Mouse (Mus musculus) neural tube, embryonic 14.5 days (tissue): ENCODE measurements around the gene Rnf4. TPM values are rescaled to one million over a fixed set of nuclear protein-coding genes. Genes with fewer than 3 reads are reported as not detected.

Experiments used
- ATAC-seq: fragments of 200-750 bp; cut with Nextera tagmentation; 2 replicates; pipeline ENCODE4 v1.8.0; 2017; ENCODE audit warnings: low read depth, mild to moderate bottlenecking, moderate TSS enrichment, moderate library complexity
- H3K27ac ChIP-seq: fragments of 300-500 bp; sonication (generic); 2 replicates; pipeline ENCODE4 v1.5.1; 2014; ENCODE audit warnings: low read depth, mild to moderate bottlenecking, control low read depth, low read length, moderate library complexity, mixed read lengths
- H3K27me3 ChIP-seq: fragments of 300-500 bp; sonication (generic); 2 replicates; pipeline ENCODE4 v1.6.1; 2014; ENCODE audit warnings: low read length; ENCODE audit not compliant: control insufficient read depth, insufficient read depth
- H3K36me3 ChIP-seq: fragments of 300-500 bp; sonication (generic); 2 replicates; pipeline ENCODE4 v1.6.1; 2014; ENCODE audit warnings: low read length, mixed read lengths; ENCODE audit not compliant: control insufficient read depth, insufficient read depth
- H3K4me1 ChIP-seq: fragments of 300-500 bp; sonication (generic); 2 replicates; pipeline ENCODE4 v1.6.1; 2014; ENCODE audit warnings: low read length; ENCODE audit not compliant: control insufficient read depth, insufficient read depth
- H3K4me2 ChIP-seq: fragments of 300-500 bp; sonication (generic); 2 replicates; pipeline ENCODE4 v1.6.1; 2014; ENCODE audit warnings: mild to moderate bottlenecking, low read depth, low read length, control low read depth
- H3K4me3 ChIP-seq: fragments of 300-500 bp; sonication (generic); 2 replicates; pipeline ENCODE4 v1.5.1; 2014; ENCODE audit warnings: low read depth, low read length, control low read depth, mixed read lengths
- H3K9ac ChIP-seq: fragments of 300-500 bp; sonication (generic); replicated peaks from 2 replicates; pipeline ENCODE4 v1.6.1; 2014; ENCODE audit warnings: low read depth, mild to moderate bottlenecking, control low read depth, low read length, mixed read lengths
- H3K9me3 ChIP-seq: fragments of 300-500 bp; sonication (generic); 2 replicates; pipeline ENCODE4 v1.6.1; 2016; ENCODE audit warnings: low read length; ENCODE audit not compliant: control insufficient read depth
- WGBS: fragments of 180-500 bp; shearing (Covaris S2); extraction: QIAGEN DNeasy Blood & Tissue Kit; methylation state at CpG from one replicate; pipeline ENCODE4 v1.1.7; 2014; 5-methylcytosine and 5-hydroxymethylcytosine counted together
- polyA plus RNA-seq: library from polyadenylated mRNA; unstranded; fragments of >200 nt; fragmentation: Nextera tagmentation; extraction: Ambion mirVana; gene quantifications from 2 replicates; pipeline ENCODE4 v1.2.1, GENCODE M21; 2014

Gene Rnf4
- polyA plus RNA-seq, 1 experiment from 2014 or later = 142 TPM

DNA sequence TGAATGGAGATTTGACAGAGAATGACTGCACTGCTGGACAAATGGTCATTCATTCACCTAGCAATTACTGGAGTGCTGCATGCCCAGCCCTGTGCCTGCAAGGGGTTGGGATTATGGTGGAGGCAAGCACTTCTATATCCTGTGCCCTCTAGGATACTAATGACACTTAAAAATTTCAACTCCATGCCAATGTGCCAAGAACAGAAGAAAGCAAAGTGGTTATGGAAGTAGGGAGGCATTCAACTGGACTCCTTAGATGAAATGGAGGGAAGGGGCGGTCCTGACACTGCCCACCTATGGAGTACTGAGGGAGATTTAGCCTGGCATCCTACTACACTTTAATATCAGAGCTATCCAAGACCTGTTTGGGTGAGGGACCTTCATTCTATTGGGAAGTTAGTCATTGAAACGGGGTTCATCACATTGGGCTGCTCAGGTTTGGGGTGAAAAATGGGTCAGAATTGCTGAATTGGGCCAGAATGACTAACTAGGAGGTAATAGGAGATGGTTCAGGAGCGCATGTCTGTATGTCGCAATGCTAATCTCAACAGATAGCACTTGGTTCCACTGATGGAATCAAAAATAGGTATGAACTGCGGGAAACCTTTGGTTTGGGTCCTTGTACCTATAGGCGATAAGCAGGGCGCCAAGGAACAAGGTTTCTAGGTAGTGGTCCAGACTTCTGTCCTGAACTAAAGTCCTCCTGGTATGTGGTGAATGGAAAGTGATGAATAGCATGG, 32.6 kb downstream of the Rnf4 start:
- no peaks in the 10 kb centered on the region for H3K36me3 ChIP-seq
- no peak for ATAC-seq
- no peaks in the 10 kb centered on the region for H3K9me3 ChIP-seq
- H3K9ac ChIP-seq = peak overlapping the region; percentile 57; the same call in 1 of the 2 replicates
- H3K4me1 ChIP-seq = peaks cover 19% of the 10 kb centered on the region
- peak overlapping the region; percentile 54 for H3K4me2 ChIP-seq
- peak overlapping the region; percentile 89 for H3K4me3 ChIP-seq
- no peaks in the 10 kb centered on the region for H3K27me3 ChIP-seq
- H3K27ac ChIP-seq = peak overlapping the region; percentile 88
- WGBS = 70% methylated on average over 7 of the region's 7 CpGs

- no peaks in the 10 kb centered on the region for H3K9me3 ChIP-seq
- WGBS = under 1% methylated on average over 38 of the region's 64 CpGs
- peak within 1 kb of the TSS; percentile 88 for H3K27ac ChIP-seq
- peak within 1 kb of the TSS; percentile 74 for H3K4me2 ChIP-seq
- no peaks in the 10 kb centered on the region for H3K27me3 ChIP-seq
- no peaks in the 10 kb centered on the region for H3K36me3 ChIP-seq
- H3K9ac ChIP-seq = peak within 1 kb of the TSS; percentile 98
- H3K4me1 ChIP-seq = peaks cover 19% of the 10 kb centered on the region
- peak within 1 kb of the TSS; percentile 89 for H3K4me3 ChIP-seq
- peak; percentile 99 for ATAC-seq
Measured at GRCm38 (mm10) chr5:34369341-34370021, 33.4 kb downstream of the Rnf4 start, which contains the start of gene Fam193a. Fam193a (plus strand) TSS chr5:34369933.

DNA sequence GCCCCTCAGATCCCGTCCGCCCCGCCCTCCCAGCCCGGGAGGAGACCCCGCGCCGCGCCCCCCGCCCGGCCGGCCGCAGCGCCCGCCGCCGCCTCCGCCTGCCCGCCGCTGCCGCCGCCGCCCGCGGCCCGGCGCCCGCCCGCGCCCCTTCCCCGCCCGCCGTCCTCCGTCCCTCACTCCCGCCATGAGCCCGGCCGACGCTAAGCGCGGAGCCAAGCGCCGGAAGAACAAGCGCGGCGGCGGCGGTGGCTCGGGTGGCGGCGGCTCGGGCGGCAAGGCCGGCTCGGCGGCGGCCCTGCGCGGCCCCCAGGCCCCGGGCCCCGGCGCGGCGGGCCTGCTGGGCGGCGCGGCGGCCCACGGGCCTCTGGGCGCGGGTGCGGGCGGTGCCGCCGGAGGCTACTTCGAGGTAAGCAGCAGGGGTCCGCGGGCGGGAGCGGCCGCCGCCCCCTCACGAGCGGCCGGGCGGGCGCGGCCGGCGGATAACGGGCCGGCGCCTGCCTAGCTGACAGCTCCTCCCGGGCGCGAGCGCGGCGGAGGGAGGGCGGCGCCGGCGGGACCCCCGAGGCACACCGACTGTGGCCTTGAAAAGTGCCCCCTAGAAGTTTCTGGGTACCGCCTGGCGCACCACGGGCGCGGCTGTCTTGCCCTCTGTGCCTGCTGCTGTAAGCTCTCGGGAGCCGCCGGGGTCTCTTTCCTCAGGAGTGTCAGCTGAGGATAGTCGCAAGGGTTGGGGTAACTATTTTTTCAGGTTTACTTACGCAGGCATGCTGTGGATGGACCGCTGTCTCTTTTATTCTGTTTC, 34.1 kb downstream of the Rnf4 start:
- Histone ChIP-seq H3K4me1 (peaks cover 19% of the 10 kb centered on the region), H3K9me3 (no peaks in the 10 kb centered on the region), H3K9ac (peak overlapping the region; percentile 98), H3K27ac (peak overlapping the region; percentile 78), H3K4me3 (peak overlapping the region; percentile 89), H3K27me3 (no peaks in the 10 kb centered on the region), H3K36me3 (no peaks in the 10 kb centered on the region), H3K4me2 (peak overlapping the region; percentile 74)
- no peak for ATAC-seq
- under 1% methylated on average over 55 of the region's 114 CpGs for WGBS

GRCm38 (mm10) chr5:34370840-34371239, 34.8 kb downstream of the Rnf4 start:
- WGBS = 35% methylated on average over 8 of the region's 8 CpGs
- Histone ChIP-seq H3K27ac (no peak overlapping the region), H3K27me3 (no peaks in the 10 kb centered on the region)

DNA sequence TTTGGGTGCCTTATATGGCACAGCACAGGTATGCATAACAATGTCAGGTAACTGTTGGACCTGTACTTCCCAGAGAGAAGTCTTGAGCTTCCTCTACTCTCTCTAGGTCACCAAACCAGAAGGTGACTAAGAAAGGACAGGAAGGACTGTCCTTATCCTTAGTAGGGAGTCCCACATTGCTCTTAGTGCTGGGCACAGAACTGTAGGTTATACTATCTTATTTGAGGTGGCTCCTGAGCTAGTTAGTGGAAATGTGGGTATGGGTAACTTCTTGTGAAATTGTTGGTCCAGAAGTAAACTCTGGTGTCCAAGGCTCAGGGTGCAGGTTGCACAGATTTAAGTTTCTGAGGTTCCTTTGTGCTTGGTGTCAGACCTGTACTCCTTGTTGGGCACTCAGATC, 36.1 kb downstream of the Rnf4 start:
- Histone ChIP-seq H3K4me1 (peaks cover 19% of the 10 kb centered on the region), H3K36me3 (no peaks in the 10 kb centered on the region), H3K27me3 (no peaks in the 10 kb centered on the region), H3K4me2 (peak overlapping the region; percentile 26; the same call in 1 of the 2 replicates), H3K4me3 (no peak overlapping the region), H3K27ac (no peak overlapping the region), H3K9ac (no peak overlapping the region), H3K9me3 (no peaks in the 10 kb centered on the region)
- ATAC-seq = no peak

More at GRCm38 (mm10) chr5:34370840-34371239, 34.8 kb downstream of the Rnf4 start:
- no peak for ATAC-seq
- H3K36me3 ChIP-seq = no peaks in the 10 kb centered on the region
- peak overlapping the region; percentile 98 for H3K9ac ChIP-seq
- H3K4me2 ChIP-seq = peak overlapping the region; percentile 74
- H3K4me3 ChIP-seq = peak overlapping the region; percentile 89
- no peaks in the 10 kb centered on the region for H3K9me3 ChIP-seq
- peaks cover 19% of the 10 kb centered on the region for H3K4me1 ChIP-seq

DNA sequence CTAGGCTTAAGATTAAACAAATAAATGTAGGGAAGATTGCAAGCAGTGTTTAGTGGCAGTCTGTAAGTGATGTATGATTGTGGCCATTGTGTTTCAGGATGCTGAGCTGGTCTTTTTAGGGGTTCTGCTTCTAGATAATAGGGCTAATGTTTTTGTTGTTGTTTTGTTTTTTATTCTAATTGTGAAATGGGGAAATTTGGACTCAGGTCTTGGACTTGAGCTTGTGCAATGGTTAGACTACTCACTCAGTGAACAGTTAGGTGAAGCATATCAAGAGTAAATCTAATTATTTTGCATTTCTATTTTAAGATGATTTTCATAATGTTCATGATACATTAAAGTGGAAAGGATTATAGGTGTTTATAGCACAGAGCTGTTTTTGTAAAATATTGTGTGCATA, 36.5 kb downstream of the Rnf4 start:
- no peaks in the 10 kb centered on the region for H3K36me3 ChIP-seq
- H3K4me3 ChIP-seq = no peak overlapping the region
- no peak overlapping the region for H3K4me2 ChIP-seq
- no peak overlapping the region for H3K9ac ChIP-seq
- no peak overlapping the region for H3K27ac ChIP-seq
- no peak for ATAC-seq
- H3K4me1 ChIP-seq = peaks cover 19% of the 10 kb centered on the region
- no peaks in the 10 kb centered on the region for H3K27me3 ChIP-seq
- no peaks in the 10 kb centered on the region for H3K9me3 ChIP-seq

GRCm38 (mm10) chr5:34378787-34379186, 42.7 kb downstream of the Rnf4 start:
- H3K27me3 ChIP-seq = no peaks in the 10 kb centered on the region
- H3K4me2 ChIP-seq = no peak overlapping the region
- H3K9me3 ChIP-seq = no peaks in the 10 kb centered on the region
- no peak overlapping the region for H3K4me3 ChIP-seq
- no peaks in the 10 kb centered on the region for H3K36me3 ChIP-seq
- H3K9ac ChIP-seq = no peak overlapping the region
- H3K27ac ChIP-seq = no peak overlapping the region
- no peak for ATAC-seq
- H3K4me1 ChIP-seq = no peaks in the 10 kb centered on the region

DNA sequence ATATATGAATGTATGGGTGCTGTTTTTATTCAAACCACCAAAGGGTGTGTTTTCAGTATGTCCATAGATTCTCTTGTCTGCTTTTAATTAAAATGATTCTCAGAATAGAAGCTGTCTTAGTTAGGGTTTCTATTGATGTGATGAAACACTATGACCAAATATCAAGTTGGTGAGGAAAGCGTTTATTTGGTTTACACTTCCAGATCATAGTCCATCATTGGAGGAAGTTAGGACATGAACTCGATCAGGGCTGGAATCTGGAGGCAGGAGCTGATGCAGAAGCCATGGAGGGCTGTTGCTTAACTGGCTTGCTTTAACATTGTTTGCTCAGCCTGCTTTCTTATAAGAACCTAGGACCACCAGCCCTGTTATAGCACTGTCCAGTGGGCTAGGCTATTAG, 45.6 kb downstream of the Rnf4 start:
- Histone ChIP-seq H3K9me3 (no peaks in the 10 kb centered on the region), H3K4me1 (no peaks in the 10 kb centered on the region), H3K4me2 (no peak overlapping the region), H3K36me3 (no peaks in the 10 kb centered on the region), H3K27me3 (no peaks in the 10 kb centered on the region), H3K4me3 (no peak overlapping the region), H3K9ac (no peak overlapping the region), H3K27ac (no peak overlapping the region)
- 96% methylated on average over 2 of the region's 2 CpGs for WGBS
- no peak for ATAC-seq

GRCm38 (mm10) chr5:34385616-34386015, 49.5 kb downstream of the Rnf4 start:
- Histone ChIP-seq H3K27me3 (no peaks in the 10 kb centered on the region), H3K4me1 (no peaks in the 10 kb centered on the region), H3K4me3 (no peak overlapping the region), H3K4me2 (no peak overlapping the region), H3K9me3 (no peaks in the 10 kb centered on the region), H3K27ac (no peak overlapping the region), H3K9ac (no peak overlapping the region), H3K36me3 (no peaks in the 10 kb centered on the region)
- WGBS = 96% methylated on average over 5 of the region's 5 CpGs
- no peak for ATAC-seq
